Mouse (Mus musculus): ENCODE data around the gene Angpt4. TPM values are rescaled to one million over a fixed set of nuclear protein-coding genes. Genes with fewer than 3 reads are reported as not detected.
A peak's percentile ranks its signal among the peaks of the same experiment; 100 is the strongest.

Gene Angpt4
- 1 to 10 TPM in 1 of 2 experiments, under 1 TPM in 1; 0.63 to 1.6 TPM for total RNA-seq (2021)
- polyA plus RNA-seq (2012; rRNA removed): 1.1 and 1.9 TPM in 2 replicates
- long read RNA-seq, partial matches to known transcripts: 1 of 3 reads
- long read RNA-seq, other reads (novel, unspliced or antisense): 1 of 3 reads

DNA sequence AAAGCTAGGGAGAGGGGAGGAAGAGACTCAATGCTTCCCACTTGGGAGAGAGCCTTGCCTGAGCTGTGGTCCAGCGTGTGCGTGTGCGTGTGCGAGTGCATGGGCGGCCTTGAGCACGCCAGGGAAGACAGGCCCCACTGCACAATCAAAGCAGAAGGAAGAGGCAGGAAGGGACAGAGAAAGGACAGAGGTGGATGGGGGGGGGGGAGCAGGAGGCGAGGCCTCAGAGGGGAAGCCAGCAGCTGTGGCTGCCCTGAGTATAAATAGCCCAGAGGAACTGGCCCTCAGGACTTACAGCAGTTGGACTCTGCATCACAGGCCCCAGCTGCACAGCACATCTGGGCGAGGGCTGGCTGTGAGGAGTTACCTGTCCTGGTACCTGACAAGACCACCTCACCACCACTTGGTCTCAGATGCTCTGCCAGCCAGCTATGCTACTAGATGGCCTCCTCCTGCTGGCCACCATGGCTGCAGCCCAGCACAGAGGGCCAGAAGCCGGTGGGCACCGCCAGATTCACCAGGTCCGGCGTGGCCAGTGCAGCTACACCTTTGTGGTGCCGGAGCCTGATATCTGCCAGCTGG lies at the start of gene Angpt4:
TSS of gene Angpt4 (plus strand) at position 292 of the 582 bp plus-strand sequence.
- no peak for DNase-seq

DNA sequence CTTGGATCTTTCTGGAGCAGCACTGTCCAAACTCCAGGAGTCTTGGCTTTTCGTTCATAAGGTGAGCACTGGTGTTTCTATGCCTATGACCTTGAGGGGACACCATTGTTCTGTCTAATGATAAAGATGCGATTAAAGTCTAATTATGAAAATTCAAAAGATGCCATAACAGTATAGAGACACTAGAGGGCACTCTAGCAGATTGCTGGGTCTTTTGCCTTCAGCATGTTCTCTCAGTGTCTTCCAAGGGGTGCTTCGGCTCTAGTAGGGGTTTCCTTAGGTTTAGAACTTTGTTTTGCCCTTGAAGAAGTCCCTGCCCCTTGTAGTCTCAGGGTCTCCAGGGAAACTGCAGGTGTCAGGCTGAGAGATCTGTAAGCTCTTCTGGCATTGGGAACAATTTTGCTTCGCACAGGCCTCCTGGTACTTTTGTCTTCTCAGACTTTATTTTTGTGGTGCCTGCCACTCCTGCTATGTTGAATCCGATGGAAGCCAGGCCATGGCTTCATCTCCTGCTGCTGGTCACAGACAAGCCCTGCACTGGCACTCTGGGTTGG lies 48.7 kb upstream of the Angpt4 start:
- DNase-seq: no peak

DNA sequence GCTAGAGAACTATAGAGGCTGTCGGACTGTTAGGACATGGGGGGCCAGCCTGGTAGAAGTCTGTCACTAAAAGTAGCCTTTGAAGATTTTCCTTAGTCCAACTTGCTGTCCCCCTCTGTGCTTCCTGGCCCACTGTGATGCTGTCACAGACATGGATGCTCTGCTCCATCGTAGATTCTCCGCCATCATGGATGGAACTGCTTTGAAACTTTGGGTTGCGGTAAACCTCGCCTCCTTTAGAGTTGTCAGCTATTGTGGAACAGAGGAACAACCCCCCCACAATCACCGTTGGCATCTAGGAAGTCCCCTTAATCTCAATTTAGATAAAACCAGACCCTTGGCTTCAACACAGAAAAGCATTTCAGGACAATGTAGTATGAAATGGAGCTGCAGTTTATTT lies 46.1 kb upstream of the Angpt4 start:
- DNase-seq: no peak

DNA sequence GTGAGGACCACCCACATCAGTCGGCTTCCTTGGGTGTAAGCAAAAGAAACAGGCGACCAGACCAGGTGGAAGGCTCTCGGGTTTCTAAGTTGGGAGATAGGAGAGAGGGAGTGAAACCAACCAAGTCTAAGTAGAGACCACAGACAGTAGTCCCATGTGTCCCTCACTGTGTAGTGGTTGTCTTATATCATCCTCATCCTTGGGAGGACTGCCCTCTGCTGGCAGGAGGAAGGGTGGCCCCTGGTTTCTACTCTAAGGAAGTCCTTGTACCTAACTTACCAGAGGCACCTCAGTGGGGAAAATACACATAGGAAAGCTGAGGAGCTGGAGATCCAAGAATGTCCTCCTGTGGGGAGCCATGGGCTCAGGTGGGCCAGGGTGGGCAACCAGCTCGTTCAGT lies 44.5 kb upstream of the Angpt4 start:
- peak; percentile 47 for DNase-seq

DNA sequence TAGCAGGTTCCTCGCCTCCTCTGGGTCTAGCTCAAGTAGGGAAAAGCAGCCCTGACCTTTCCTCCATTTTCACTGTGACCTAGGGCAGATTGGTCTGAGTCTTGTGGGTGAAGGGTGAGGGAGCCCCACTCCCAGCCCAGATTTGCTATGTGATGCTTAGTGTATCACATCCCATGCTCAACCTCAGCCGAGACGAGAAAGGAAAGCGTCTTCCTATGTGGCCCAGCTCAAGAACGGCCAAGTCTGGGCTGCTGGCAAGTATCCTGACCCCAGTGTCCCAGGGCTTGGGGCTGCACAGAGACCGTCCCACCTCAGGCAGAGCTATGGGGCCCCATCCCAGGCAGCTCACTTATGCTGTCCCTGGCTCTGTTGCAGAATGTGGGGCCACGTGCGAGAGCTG lies 42.8 kb upstream of the Angpt4 start:
- DNase-seq: no peak

DNA sequence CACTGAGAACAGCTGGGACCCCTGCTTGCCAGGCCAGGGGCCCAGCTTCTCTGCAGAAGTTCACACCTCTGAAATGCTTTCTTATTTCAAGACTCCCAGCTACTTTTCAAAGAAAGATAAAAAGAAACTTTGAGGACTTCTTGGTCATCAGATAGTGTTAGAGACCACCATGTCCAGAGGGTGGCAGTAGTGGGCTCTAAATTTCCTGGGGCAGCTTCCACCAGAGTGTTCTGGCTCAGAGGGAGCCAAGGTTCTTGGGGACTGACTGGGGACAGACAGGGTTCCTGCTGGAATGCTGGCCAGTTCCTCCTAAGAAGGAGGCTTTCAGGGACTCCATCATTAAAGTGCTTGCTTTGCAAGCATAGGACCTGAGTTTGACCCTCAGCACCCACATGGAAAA lies 36.5 kb upstream of the Angpt4 start:
- no peak for DNase-seq

DNA sequence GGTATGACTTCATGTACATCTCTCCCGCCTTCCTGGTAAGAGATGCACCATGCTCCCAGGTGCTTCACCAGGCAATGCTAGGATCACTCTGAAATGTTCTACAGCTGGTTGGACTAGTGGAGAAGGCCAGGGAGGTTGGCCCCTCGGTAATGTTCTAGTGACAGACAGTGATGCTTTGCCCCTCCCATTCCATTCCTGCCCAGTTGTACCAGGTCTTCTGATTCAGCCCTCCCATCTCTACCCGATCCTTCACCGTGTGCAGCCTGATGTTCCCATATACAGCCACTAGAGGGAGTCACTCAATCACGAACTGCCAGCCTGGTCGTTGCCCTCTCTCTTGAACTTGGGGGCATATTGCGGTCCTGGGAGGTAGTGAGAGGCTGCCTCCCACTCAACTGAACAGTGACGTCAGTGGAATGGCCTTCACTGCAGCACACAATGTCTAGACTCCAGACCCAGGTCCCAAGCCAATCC lies 35.0 kb upstream of the Angpt4 start:
- peak; percentile 53 for DNase-seq

DNA sequence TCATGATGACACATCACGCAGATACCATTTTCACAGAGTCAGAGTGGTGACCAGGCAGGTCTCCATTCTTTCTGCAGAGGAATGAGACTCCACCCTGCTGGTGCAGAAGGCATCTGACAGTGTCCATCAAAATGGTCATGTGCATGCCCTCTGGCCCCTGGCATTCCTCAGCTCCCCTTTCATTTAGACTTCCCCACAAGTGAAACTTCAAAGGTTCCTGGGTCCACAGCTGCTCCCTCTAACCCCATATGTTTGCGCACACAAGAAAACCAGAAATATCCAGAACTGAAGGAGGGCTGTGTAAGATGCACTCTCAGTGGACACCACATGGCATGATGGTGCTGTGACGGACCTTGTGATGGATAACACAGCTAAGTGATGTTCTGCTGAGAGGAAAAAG lies 32.4 kb upstream of the Angpt4 start:
- DNase-seq: no peak

DNA sequence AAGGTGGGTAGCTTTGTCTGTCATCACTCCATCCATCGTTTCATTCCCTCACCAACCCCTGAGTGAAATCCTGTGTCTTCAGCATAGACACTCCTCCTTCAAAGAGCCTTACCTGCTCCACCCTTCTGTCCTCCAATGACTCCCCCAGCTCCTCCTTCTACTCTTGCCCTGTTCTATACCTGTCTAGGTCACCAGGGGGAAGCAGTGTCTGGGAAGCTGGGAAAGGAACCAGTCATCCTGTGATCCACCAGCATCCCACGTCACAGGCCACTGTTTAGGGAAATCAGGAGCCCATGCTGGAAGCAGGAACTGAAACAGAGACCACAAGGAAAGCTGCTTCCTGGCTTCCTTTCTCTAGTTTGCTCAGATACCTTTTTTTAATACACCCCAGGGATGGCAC lies 31.2 kb upstream of the Angpt4 start:
- no peak for DNase-seq

DNA sequence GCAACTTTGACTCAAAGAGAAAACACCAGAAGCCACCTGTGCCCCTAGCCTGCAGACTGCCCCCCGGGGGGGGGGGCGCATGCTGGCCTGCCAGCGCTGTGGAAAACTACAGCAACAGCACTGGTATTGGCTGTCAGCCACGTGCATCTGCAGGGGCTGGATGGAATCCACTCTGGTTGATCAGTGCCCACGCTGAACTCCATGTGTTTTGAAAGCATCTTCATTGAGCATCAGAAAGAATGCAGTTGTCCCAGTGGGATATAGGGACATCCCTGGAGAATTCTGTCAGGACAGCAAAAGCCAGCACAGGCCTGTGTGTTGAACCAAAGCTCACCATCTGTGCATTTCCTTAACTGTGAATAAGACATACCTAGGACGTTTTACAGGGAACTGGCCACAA lies 20.0 kb upstream of the Angpt4 start:
- DNase-seq: no peak

DNA sequence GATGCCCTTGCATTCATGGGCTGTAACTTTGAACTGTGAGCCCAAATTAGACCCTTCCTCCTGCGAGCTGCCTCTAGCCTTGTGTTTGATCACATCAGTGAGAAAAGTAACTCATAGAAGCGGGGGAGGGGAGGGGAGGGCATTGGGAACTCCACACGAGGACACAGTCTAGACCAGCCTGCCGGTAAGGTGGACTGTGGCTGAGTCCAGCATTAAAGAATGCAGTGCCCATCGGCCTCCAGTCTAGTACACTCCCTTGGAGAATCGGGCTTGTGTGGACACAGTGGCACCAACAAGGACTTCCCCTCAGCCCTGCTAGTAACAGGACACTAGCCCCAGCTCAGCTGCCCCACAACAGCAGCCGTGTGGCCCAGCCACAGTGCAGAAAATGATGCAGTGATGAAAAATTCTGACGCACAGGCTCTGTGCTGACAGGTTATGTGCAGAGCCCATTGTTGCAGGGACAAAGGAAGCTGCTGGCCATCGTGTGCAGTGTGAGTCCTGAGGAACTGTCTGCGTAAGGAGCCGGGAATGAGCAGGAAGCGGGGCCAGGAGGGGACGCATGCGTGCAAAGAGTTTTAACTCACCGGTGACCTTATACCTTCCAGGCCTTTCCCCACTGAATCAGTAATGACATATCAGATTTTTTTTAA lies 17.8 kb upstream of the Angpt4 start:
- no peak for DNase-seq

DNA sequence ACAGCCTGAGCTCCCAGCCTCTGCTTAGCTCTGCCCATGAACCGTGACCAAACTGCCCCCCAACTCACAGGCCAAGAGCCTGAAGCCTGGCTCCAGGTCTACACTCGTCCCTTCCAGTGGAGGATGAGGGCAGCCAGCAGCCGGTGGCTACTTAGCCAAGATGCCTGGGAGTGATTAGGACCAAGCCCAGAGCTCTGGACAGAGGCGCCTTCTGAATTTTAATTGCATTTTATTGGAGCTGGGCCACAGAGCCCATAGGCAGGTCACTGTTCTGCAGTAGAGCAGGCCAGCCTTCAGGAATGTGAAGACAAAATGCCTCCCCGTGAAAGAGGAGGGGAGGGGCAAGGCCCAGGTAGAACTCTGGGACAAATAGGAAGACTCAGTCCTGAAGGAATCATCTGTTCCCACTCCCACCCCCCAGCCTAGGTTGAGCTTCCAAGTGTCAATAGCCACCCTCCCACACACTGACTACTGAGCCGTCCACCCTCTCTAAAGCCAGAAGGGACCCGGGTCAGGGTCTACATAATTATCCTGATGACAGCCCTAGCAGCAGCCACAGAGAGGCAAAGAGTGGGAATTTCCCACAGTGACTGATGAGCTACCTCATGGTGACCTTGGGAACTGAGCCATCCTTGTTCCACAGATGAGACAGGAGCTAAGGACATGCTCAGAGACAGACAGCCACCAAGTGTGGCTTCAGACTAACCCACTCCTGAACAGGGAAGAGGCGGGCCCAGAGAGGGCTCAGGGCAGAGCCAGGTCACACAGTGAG lies 16.6 kb upstream of the Angpt4 start:
- peak; percentile 53 for DNase-seq

DNA sequence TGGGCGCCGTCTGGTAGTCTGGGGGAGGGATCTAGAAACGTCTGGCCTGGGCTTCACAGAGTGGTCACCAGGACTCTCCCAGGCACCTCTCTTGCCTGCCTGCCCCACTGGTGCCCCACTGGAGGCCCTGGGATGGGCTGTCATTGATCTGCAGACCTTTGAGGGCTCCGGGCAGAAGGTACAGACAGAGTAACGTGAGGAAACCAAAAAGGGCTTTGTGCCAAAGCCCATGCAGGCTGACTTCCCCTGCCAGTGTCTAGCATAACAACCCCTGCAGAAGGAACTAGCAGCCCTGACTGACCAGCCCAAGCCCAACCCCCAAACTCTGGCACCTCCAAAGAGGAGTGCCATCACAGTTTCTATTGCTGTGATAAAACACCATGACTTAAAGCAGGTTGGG lies 15.1 kb upstream of the Angpt4 start:
- DNase-seq: no peak

DNA sequence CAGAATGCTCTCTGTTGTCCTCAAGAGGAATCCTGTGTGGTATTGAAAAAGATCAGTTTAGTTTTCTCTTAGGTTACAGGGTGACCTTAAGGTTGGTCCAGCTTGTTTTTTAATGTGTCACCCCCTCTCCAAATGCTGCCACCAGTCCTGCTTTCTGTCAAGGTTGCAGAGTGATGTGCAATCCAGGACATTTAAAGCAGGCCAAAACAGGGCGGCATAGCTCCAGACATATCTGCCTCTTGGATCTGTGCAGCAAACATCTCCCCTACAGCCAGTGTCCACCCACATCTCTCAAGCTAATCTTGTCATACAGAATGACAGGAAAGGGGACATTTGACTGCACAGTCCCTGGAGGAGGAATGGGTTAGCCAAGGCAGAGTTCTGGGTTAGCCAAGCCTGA lies 12.9 kb upstream of the Angpt4 start:
- DNase-seq: peak; percentile 51

DNA sequence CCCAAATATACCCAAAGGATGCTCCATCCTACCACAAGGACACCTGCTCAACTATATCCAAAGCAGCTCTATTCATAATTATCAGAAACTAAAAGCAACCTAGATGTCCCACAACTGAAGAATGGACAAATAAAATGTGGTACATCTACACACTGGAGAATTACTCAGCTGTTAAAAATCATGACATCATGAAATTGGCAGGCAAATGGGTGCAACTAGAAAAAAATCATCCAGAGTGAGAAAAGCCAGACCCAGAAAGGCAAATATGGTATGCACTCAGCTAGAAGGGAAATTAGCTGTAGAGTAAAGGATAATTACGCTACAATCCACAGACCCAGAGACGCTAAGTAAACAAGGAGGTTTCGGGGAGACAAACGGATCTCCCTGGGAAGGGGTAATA lies 10.2 kb upstream of the Angpt4 start:
- no peak for DNase-seq

DNA sequence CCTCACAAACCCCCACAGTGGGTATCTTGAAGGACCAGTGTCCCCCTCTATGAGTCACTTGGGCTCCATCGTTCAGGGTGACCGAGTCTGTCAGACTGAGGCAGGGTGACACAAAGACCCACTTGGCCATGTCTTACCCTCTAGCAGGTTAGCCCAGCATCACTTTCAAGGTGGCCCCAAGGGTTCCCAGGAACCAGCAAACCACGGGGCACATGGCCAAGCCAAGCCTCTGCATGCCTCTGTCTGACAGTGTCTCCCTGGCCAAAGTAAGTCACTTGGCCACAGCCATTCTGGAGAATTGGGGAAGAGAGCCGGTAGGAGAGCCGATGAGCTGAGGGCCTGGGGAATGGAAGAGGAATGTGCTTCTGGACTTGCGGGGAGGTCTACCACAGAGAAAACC lies 7.7 kb upstream of the Angpt4 start:
- DNase-seq: no peak

DNA sequence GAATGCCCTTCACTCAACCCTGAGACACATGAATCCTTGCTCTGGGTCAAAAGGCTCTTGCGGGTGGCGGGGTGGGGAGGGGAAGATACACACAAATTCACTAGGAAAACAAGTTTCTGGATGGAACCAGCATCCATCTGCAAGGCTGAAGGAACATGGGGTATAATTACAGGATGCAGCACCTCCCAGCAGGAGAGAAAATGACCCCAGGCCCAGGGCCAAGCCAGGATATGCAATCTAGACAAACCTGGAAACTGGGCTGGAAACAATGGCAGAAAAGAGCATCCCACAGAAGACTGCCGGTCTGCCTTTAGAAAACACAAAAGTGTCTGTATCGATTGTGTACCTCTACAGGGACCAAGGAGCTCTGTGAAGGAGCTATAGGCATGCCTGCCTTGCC lies 7.1 kb upstream of the Angpt4 start:
- no peak for DNase-seq

DNA sequence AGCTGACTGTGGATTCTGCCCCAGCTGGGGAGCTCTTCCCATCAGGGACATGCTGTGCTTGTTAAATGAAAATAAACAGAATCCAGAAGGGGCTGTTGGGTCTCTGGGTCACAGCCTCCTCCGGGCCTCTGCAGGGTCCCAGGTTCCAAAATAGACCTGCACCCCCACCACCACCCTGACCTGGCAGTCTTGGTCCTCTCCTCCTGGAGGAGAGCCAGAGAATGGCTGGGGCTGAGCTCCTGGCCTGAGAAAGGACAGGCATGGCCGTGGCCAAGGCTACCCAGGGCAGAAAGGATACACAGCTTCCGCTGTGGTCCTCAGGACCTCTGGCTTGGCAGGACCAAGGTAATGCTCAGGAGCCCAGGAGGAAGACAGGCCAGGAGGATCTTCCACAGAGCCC lies 6.4 kb upstream of the Angpt4 start:
- DNase-seq: no peak

DNA sequence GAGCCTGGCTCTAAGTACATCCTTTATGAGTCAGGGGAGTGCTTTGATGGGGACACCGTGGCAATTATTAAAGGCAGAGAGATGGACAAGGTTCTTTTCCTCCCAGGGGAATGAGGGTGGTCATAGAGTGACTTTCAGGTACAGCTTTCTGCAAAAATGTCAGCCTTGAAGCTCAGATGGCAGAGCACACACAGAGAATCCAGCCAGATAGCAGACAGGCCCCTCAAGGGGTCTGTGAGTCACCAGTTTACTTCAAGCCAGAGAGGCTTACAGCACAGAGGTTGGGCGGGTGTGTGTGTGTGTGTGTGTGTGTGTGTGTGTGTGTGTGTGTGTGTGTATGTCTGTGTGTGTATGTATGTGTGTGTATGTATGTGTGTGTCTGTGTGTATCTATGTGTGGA lies 4.0 kb upstream of the Angpt4 start:
- DNase-seq: no peak

DNA sequence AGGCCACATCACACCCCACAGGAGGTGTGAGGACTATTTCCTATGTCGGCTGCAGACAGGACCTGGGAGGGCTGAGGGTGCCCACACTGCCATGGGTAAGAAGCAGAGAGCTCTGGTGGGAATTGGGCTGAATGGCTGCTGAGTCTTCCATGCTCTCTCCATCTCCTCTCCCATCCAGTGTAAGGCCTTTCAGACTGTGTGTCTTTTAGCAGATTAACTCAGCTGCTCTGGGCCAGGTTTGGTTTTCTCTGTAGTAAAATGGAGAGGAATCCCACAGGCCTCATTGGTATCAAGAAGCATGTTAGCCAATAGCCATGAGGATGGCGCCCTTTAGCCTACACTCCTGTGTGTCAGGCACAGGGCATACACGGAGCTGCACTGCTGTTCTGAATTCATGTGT lies 1.6 kb upstream of the Angpt4 start:
- DNase-seq: no peak

DNA sequence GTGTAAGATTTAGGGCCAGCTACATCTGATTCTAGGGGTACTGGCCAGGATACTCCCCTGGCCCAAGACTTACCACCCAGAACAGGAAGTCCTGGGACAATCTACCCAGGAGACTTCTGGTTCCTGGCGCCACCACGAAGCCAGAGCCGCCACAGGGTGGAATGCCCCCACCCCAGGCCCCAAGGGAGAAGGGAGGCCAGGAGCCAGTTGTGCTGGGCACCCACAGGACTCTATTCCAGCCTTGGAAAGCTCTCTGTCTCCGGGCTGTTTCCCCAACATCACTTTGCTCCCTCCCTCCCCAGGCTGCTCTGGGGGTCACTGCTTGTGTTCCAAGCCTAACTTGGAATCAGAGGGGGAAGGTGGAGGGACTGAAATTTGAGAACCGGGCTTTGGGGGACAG lies 512 bp upstream of the Angpt4 start:
- no peak for DNase-seq

DNA sequence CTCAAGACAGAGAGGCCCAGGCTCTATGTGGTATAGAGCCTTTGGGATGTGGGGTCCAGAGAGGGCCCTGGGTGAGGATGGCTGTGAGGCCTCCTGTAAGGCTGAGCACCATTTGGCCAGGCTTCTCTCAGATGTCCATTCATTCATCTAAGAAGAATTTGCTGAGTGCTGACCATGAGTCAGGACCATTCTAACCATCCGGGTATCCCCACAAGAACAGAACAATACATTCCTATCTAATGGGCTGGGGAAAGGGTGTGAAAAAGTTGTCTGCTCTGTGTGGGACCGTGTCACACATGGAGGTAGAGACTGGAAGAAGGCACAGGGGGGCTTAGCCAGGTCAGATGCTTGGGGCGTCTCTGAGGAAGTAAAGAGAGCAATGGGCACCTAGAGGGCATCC lies 741 bp downstream of the Angpt4 start:
- DNase-seq: no peak

DNA sequence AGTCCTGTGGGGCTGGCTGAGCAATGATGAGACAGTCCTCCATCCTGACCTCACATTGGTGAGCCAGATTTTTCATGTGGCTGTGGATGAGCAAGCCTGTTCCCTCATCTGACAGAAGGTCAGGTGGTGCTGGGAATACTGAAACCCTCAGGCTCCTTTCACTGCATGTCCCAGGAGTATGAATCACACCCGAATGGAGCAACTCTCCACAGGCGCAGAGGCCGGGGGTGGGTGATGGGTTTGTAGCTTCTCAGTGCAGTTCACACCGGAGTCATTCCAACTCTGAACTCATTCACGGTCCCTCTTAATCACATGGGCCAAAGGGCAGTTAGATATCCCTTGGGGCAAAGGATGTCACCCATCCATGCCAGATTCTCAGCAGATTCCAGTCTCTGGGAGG lies 3.1 kb downstream of the Angpt4 start:
- peak; percentile 64 for DNase-seq

All from adrenal gland, adult 2 months (tissue).